Mouse (Mus musculus) intestine, embryonic 16.5 days (tissue): Measurements from ENCODE around the gene Tpgs1. TPM values are rescaled to one million over a fixed set of nuclear protein-coding genes. Genes with fewer than 3 reads are reported as not detected.
A peak's percentile ranks its signal among the peaks of the same experiment; 100 is the strongest.

ENCODE experiments used
- ATAC-seq: fragments of 200-750 bp; cut with Nextera tagmentation; 2 replicates; pipeline ENCODE4 v1.8.0; 2017; ENCODE audit warnings: moderate TSS enrichment, moderate library complexity
- H3K27ac ChIP-seq: fragments of 300-500 bp; sonication (generic); 2 replicates; pipeline ENCODE4 v1.5.1; 2014; ENCODE audit warnings: mild to moderate bottlenecking, low read length
- H3K27me3 ChIP-seq: fragments of 300-500 bp; sonication (generic); replicated peaks from 2 replicates; pipeline ENCODE4 v1.6.1; 2014; ENCODE audit warnings: low read length, control low read depth, mixed read lengths; ENCODE audit not compliant: control insufficient read depth, insufficient read depth
- H3K36me3 ChIP-seq: fragments of 300-500 bp; sonication (generic); 2 replicates; pipeline ENCODE4 v1.6.1; 2014; ENCODE audit warnings: low read length, control low read depth; ENCODE audit not compliant: control insufficient read depth, insufficient read depth
- H3K4me1 ChIP-seq: fragments of 300-500 bp; sonication (generic); 2 replicates; pipeline ENCODE4 v1.6.1; 2014; ENCODE audit warnings: low read length, control low read depth, mixed read lengths; ENCODE audit not compliant: control insufficient read depth, insufficient read depth
- H3K4me2 ChIP-seq: fragments of 300-500 bp; sonication (generic); 2 replicates; pipeline ENCODE4 v1.6.1; 2014; ENCODE audit warnings: low read depth, low read length, control low read depth
- H3K4me3 ChIP-seq: fragments of 300-500 bp; sonication (generic); 2 replicates; pipeline ENCODE4 v1.5.1; 2014; ENCODE audit warnings: mild to moderate bottlenecking, low read length
- H3K9ac ChIP-seq: fragments of 300-500 bp; sonication (generic); 2 replicates; pipeline ENCODE4 v1.6.1; 2014; ENCODE audit warnings: low read depth, low read length
- H3K9me3 ChIP-seq: fragments of 300-500 bp; sonication (generic); 2 replicates; pipeline ENCODE4 v1.6.1; 2016; ENCODE audit warnings: low read length, control low read depth; ENCODE audit not compliant: control insufficient read depth
- WGBS: fragments of 180-500 bp; shearing (Covaris S2); extraction: QIAGEN DNeasy Blood & Tissue Kit; methylation state at CpG from one replicate; pipeline ENCODE4 v1.1.7; 2014; 5-methylcytosine and 5-hydroxymethylcytosine counted together
- polyA plus RNA-seq: library from polyadenylated mRNA; unstranded; fragments of >200 nt; fragmentation: Nextera tagmentation; extraction: Ambion mirVana; gene quantifications from 2 replicates; pipeline ENCODE4 v1.2.1, GENCODE M21; 2015

Gene Tpgs1
- polyA plus RNA-seq, 1 experiment from 2014 or later, result 64.4 TPM

DNA sequence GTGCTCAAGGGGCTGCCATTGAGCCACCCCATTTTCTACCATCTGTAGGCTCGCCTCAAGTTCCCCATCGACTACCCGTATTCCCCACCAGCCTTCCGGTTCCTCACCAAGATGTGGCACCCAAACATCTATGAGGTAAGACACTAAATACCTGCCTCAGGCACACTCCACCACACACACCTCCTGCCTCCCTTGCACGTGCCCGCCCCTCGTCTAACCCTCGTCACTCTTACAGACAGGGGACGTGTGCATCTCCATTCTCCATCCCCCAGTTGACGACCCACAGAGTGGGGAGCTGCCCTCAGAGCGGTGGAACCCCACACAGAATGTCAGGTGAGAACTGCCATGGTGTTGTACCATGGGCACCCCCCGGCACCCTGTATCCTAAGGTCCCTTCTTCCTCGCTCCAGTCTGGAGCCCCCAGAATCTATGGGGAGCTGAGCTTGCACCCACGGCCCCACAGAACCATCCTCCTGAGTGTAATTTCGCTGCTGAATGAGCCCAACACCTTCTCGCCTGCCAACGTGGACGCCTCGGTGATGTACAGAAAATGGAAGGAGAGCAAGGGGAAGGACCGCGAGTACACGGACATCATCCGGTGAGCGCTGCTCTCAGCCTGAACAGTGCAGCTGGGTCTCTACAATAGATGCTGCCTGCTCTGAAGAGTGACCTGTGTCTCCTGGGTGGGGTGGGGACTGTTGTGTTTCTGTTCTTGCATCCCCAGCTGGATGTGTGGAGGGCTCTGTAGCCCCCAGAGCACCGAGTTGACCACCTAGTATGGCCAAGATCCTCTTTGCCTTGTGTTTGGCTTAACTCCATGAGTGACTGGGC, 15.8 kb downstream of the Tpgs1 start:
- H3K27me3 ChIP-seq, result no peaks in the 10 kb centered on the region
- no peaks in the 10 kb centered on the region for H3K9me3 ChIP-seq
- H3K4me3 ChIP-seq, result no peak overlapping the region
- no peak for ATAC-seq
- H3K27ac ChIP-seq, result no peak overlapping the region
- H3K9ac ChIP-seq, result no peak overlapping the region
- WGBS, result 94% methylated on average over 25 of the region's 25 CpGs
- H3K4me2 ChIP-seq, result no peak overlapping the region
- H3K4me1 ChIP-seq, result peaks cover 24% of the 10 kb centered on the region
- peaks cover 35% of the 10 kb centered on the region for H3K36me3 ChIP-seq

DNA sequence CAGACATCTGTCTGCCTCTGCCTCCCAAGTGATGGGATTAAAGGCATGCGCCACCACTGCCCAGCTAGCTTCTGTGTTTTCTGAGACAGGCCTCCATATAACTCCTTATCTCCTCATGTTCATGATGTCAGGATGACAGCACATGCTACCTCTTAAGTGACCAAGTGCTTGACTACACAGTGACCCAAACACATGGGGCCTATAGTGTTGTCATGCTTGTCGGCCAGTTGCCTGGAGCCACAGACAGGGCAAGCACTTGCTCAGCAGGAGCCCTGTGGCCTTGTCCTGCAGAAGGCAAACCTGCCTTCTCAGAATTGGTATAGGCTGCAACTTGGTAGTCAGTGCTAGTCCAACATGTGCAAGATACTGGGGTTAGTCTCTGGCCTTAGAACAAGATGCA, 17.1 kb downstream of the Tpgs1 start:
- H3K36me3 ChIP-seq, result peaks cover 35% of the 10 kb centered on the region

GRCm38 (mm10) chr10:79686691-79687090, 17.5 kb downstream of the Tpgs1 start:
- no peaks in the 10 kb centered on the region for H3K27me3 ChIP-seq
- H3K9me3 ChIP-seq, result no peaks in the 10 kb centered on the region
- no peak overlapping the region for H3K27ac ChIP-seq
- H3K4me1 ChIP-seq, result peaks cover 15% of the 10 kb centered on the region
- no peak overlapping the region for H3K9ac ChIP-seq
- H3K4me3 ChIP-seq, result no peak overlapping the region
- peaks cover 35% of the 10 kb centered on the region for H3K36me3 ChIP-seq
- H3K4me2 ChIP-seq, result no peak overlapping the region
- WGBS, result 89% methylated on average over 1 of the region's 1 CpGs
- no peak for ATAC-seq

More for the DNA sequence above, 17.1 kb downstream of the Tpgs1 start:
- no peak for ATAC-seq
- Histone ChIP-seq H3K4me1 (peaks cover 15% of the 10 kb centered on the region), H3K4me3 (no peak overlapping the region), H3K27me3 (no peaks in the 10 kb centered on the region), H3K4me2 (no peak overlapping the region), H3K9me3 (no peaks in the 10 kb centered on the region), H3K9ac (no peak overlapping the region), H3K27ac (no peak overlapping the region)
- 90% methylated on average over 2 of the region's 2 CpGs for WGBS

DNA sequence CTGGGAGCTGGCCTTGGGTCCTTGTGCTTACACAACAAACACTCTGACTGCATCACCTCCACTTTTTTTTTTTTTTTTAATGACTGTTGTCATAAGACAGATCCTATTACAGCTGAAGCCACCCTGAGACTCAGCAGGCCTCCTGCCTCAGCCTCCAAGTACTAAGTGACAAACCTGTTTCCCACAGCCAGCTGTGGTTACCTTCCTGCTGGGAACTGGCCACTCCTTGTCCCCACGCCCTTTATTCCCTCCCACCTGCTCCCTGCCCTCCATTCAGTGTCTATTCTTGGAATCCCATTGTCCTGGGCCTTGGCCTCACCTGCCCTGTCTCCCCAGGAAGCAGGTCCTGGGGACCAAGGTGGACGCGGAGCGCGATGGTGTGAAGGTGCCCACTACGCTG, 18.3 kb downstream of the Tpgs1 start:
- Histone ChIP-seq H3K36me3 (peaks cover 35% of the 10 kb centered on the region), H3K4me3 (no peak overlapping the region), H3K4me1 (peaks cover 15% of the 10 kb centered on the region), H3K4me2 (no peak overlapping the region), H3K27me3 (no peaks in the 10 kb centered on the region), H3K9ac (no peak overlapping the region), H3K27ac (no peak overlapping the region), H3K9me3 (no peaks in the 10 kb centered on the region)
- WGBS, result 93% methylated on average over 6 of the region's 6 CpGs
- ATAC-seq, result no peak

DNA sequence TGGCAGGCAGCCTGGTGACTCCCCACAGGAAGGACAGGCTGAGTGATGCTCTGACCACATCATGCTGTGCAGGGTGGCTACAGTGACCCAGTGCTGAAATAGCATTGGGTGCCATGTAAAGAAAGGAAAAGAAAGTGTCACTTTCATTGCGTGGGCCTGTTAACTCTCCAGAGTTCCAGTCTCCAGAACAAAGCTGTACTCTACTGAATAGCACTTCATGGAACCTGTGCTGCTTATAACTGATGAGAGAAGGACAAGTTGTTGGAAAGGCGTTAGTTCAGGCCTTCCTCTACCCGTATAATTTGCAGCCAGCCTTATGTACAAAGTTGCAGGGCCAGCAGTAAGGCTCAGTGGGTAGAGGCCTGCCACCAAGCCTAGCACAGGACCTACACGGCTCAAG, 19.6 kb downstream of the Tpgs1 start, which contains the start of gene Gzmm:
TSS of gene Gzmm (plus strand) at position 301 of the 400 bp plus-strand sequence.
- Histone ChIP-seq H3K9me3 (no peaks in the 10 kb centered on the region), H3K27ac (no peak within 1 kb of the TSS), H3K4me1 (peaks cover 7% of the 10 kb centered on the region), H3K4me3 (no peak within 1 kb of the TSS), H3K27me3 (no peaks in the 10 kb centered on the region), H3K4me2 (no peak within 1 kb of the TSS), H3K36me3 (peaks cover 35% of the 10 kb centered on the region), H3K9ac (no peak within 1 kb of the TSS)
- WGBS, result 74% methylated on average over 4 of the region's 4 CpGs
- ATAC-seq, result no peak

- Histone ChIP-seq H3K27me3 (no peaks in the 10 kb centered on the region), H3K36me3 (peaks cover 35% of the 10 kb centered on the region), H3K9me3 (no peaks in the 10 kb centered on the region), H3K4me2 (no peak overlapping the region), H3K27ac (no peak overlapping the region), H3K9ac (no peak overlapping the region), H3K4me1 (peaks cover 2% of the 10 kb centered on the region), H3K4me3 (no peak overlapping the region)
- 85% methylated on average over 3 of the region's 3 CpGs for WGBS
- no peak for ATAC-seq
These were observed 20.0 kb downstream of the Tpgs1 start for GRCm38 (mm10) chr10:79689178-79689577.

DNA sequence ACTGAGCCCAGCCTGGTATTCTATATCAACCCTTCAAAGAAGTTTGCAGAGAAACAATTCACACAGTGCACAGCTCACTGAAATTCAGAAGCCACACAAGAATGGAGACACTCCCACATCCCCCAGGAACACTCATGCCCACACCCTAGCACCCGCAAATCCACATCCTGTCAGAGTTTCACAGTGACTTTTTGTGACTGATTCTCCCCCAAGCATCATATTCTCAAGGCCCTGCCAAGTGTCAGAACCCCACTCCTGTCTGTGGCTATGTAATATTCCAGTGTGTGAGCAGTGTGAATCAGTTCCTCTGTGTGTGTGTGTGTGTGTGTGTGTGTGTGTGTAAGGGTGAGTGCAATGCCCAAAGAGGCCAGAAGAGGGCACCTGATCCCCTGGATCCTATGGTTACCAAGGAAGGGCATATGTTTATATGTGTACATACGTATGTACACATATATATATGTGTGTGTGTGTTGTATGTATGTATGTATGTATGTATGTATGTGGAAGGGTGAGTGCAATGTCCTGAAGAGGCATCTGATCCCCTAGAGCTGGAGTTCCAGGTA, 22.9 kb downstream of the Tpgs1 start:
- Histone ChIP-seq H3K4me3 (no peak overlapping the region), H3K9ac (no peak overlapping the region), H3K4me1 (peaks cover 21% of the 10 kb centered on the region), H3K9me3 (no peaks in the 10 kb centered on the region), H3K27me3 (no peaks in the 10 kb centered on the region), H3K4me2 (no peak overlapping the region), H3K27ac (no peak overlapping the region), H3K36me3 (peaks cover 17% of the 10 kb centered on the region)
- no peak for ATAC-seq
- 94% methylated on average over 2 of the region's 2 CpGs for WGBS

DNA sequence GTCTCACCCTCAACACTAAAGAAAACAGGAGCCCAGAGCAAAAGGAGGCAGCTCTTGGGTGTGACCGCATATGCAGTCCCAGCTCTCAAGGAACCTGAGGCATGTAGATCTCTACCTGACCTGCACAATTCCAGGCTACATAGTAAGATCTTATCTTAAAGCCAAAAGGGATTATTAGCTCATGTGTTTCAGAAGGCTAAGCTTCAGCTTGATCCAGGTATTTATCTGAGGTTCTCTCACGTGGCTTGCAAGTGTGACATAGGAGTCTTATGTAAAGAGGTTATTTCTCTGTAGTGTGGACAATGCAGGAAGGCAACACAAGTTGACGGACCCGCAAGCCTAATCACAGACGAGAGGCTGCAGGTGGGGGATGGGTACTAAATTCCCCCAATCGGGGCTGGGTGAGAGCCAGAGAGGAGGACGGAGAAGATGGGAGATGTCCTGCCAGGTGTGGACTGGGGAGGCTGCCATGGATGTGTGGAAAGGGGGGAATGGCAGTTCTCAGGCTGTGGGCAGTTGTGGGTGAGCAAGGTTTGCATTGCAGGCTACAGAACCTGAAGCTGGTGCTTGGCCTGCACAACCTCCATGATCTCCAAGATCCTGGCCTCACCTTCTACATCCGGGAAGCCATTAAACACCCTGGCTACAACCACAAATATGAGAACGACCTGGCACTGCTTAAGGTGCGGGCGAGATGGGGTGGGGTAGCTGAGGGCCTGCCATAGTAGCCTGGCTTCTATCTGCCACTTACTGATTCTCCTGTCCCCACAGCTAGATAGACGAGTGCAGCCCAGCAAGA, 24.6 kb downstream of the Tpgs1 start:
- peaks cover 30% of the 10 kb centered on the region for H3K4me1 ChIP-seq
- no peak overlapping the region for H3K27ac ChIP-seq
- H3K9ac ChIP-seq, result 0 out of 2 replicates have a peak overlapping the region, but pooled peaks have one; percentile 14
- peaks cover 3% of the 10 kb centered on the region; the same call in 1 of the 2 replicates for H3K36me3 ChIP-seq
- 68% methylated on average over 12 of the region's 12 CpGs for WGBS
- no peaks in the 10 kb centered on the region for H3K27me3 ChIP-seq
- no peaks in the 10 kb centered on the region for H3K9me3 ChIP-seq
- no peak overlapping the region for H3K4me3 ChIP-seq
- H3K4me2 ChIP-seq, result no peak overlapping the region
- no peak for ATAC-seq

- Histone ChIP-seq H3K4me2 (no peak overlapping the region), H3K9ac (no peak overlapping the region; the same call in 1 of the 2 replicates), H3K4me1 (peaks cover 30% of the 10 kb centered on the region), H3K27ac (no peak overlapping the region), H3K36me3 (no peaks in the 10 kb centered on the region), H3K4me3 (no peak overlapping the region), H3K9me3 (no peaks in the 10 kb centered on the region), H3K27me3 (no peaks in the 10 kb centered on the region)
- ATAC-seq, result no peak
- WGBS, result 87% methylated on average over 6 of the region's 6 CpGs
These were observed 25.1 kb downstream of the Tpgs1 start for GRCm38 (mm10) chr10:79694379-79694655.
